Comparison of ENCODE assay signal across 18 mouse cellular contexts in genomic region chr12:119215225-119215624, GRCm38 (mm10). TPM values are rescaled to one million over a fixed set of nuclear protein-coding genes. Genes with fewer than 3 reads are reported as not detected.
"Had no signal": no experiment of that assay in that cellular context is flagged by ENCODE, and none has a peak within 500 bp of the region (broad histone marks: within the 10 kb centered on the region; RNA-seq: fewer than 3 reads in every experiment).

No protein-coding gene starts in this region.

- H3K36me3 ChIP-seq: midbrain, embryonic 13.5 days; midbrain, embryonic 15.5 days; neural tube, embryonic 13.5 days; neural tube, embryonic 15.5 days; stomach, embryonic 15.5 days had no signal

- H3K27me3 ChIP-seq: megakaryocyte, embryonic 14.5 days; midbrain, embryonic 13.5 days; midbrain, embryonic 15.5 days; neural tube, embryonic 13.5 days; neural tube, embryonic 15.5 days; stomach, embryonic 15.5 days had no signal

- DNase-seq: lung, adult 18-20 months; lung, embryonic 14.5 days; lung, postnatal 14 days; lung, postnatal 36 days; retina, postnatal 1 day; right cerebral cortex, adult 18-20 months; thymus, adult 2 months; thymus, postnatal 25 days; thymus, postnatal 4 days had no signal

- H3K4me3 ChIP-seq: megakaryocyte, embryonic 14.5 days; midbrain, embryonic 13.5 days; midbrain, embryonic 15.5 days; neural tube, embryonic 13.5 days; neural tube, embryonic 15.5 days; stomach, embryonic 15.5 days had no signal

- H3K4me2 ChIP-seq: lung, embryonic 14.5 days; midbrain, embryonic 11.5 days; midbrain, embryonic 13.5 days; midbrain, embryonic 15.5 days; neural tube, embryonic 13.5 days; neural tube, embryonic 15.5 days; stomach, embryonic 15.5 days had no signal

RNA-seq across cellular contexts. Expression of gene Itgb8, which starts 23.4 kb away (rescaled TPM):
- total RNA-seq: megakaryocyte progenitor cell, adult 5-6 weeks; monocyte, adult 5-6 weeks had no signal
